Mouse (Mus musculus) adrenal gland, postnatal 0 days (tissue): Measurements from ENCODE around the gene 0610009B22Rik. TPM values are rescaled to one million over a fixed set of nuclear protein-coding genes. Genes with fewer than 3 reads are reported as not detected.

Experiments used
- polyA plus RNA-seq: library from polyadenylated mRNA; unstranded; fragments of >200 nt; fragmentation: Nextera tagmentation; extraction: Ambion mirVana; gene quantifications from 2 replicates; pipeline ENCODE4 v1.2.1, GENCODE M21; 2015

The 0610009B22Rik gene
- 251 and 321 TPM in 2 replicates for polyA plus RNA-seq

GRCm38 (mm10) chr11:51688330-51689328 is at the start of gene 0610009B22Rik:
Gene 0610009B22Rik, minus strand, starts transcription at chr11:51688874.

GRCm38 (mm10) chr11:51650691-51651515 is 37.8 kb downstream of the 0610009B22Rik start, which contains the start of the genes N4bp3 and D930048N14Rik:
Gene N4bp3, minus strand, starts transcription at chr11:51650842.
Gene D930048N14Rik, plus strand, starts transcription at chr11:51650954.

GRCm38 (mm10) chr11:51635525-51636322 is 53.0 kb downstream of the 0610009B22Rik start, which contains the start of gene Rmnd5b:
Gene Rmnd5b, minus strand, starts transcription at chr11:51635896.

Other genes with a start within 250 kb of the 0610009B22Rik start
- gene Phykpl, start 104.1 kb downstream of the 0610009B22Rik start, polyA plus RNA-seq = 15.0 and 35.8 TPM in 2 replicates
- gene Hnrnpab, start 82.0 kb downstream of the 0610009B22Rik start, polyA plus RNA-seq = 205 and 244 TPM in 2 replicates
- 123 and 131 TPM in 2 replicates for gene Nhp2, start 69.1 kb downstream of the 0610009B22Rik start, polyA plus RNA-seq
- 34.9 and 54.4 TPM in 2 replicates for gene Rmnd5b, start 53.0 kb downstream of the 0610009B22Rik start, polyA plus RNA-seq
- gene N4bp3, start 38.0 kb downstream of the 0610009B22Rik start, polyA plus RNA-seq = 11.8 and 15.6 TPM in 2 replicates
- 0.30 and 1.4 TPM in 2 replicates for gene D930048N14Rik, start 37.9 kb downstream of the 0610009B22Rik start, polyA plus RNA-seq
- gene Sec24a, start 74.8 kb upstream of the 0610009B22Rik start, polyA plus RNA-seq = 8.0 and 9.8 TPM in 2 replicates
- 237 and 261 TPM in 2 replicates for gene Sar1b, start 74.8 kb upstream of the 0610009B22Rik start, polyA plus RNA-seq
- gene Jade2, start 168.8 kb upstream of the 0610009B22Rik start, polyA plus RNA-seq = 1.7 and 2.0 TPM in 2 replicates